Mouse (Mus musculus): ENCODE measurements around the gene Cep97.
"Not testable (repeated sequence)": the region's sequence is repeated elsewhere in the genome, so short reads cannot be mapped to it uniquely, and the experiment has no call there.

Gene Cep97

GRCm38 (mm10) chr16:55934453-55935037, at the start of gene Cep97:
Gene Cep97, minus strand, starts transcription at chr16:55934855.
- peak; percentile 75 for DNase-seq (ENCODE audit: low read depth, low spot score)

- no peak for DNase-seq (ENCODE audit: low read depth, low spot score)
Measured at GRCm38 (mm10) chr16:55974903-55975285, 40.2 kb upstream of the Cep97 start.

GRCm38 (mm10) chr16:55974256-55974902, 39.7 kb upstream of the Cep97 start:
- peak; percentile 61 for DNase-seq (ENCODE audit: low read depth, low spot score)

- peak; percentile 94 for DNase-seq (ENCODE audit: low read depth, low spot score)
Measured at GRCm38 (mm10) chr16:55973431-55974255, 39.0 kb upstream of the Cep97 start, which contains the start of gene Zbtb11. Gene Zbtb11, plus strand, starts transcription at chr16:55973883.

GRCm38 (mm10) chr16:55972626-55973201, 38.1 kb upstream of the Cep97 start:
- DNase-seq (ENCODE audit: low read depth, low spot score): no peak

GRCm38 (mm10) chr16:55971735-55972615, 37.3 kb upstream of the Cep97 start:
- no peak for DNase-seq (ENCODE audit: low read depth, low spot score)

- no peak for DNase-seq (ENCODE audit: low read depth, low spot score)
Measured at GRCm38 (mm10) chr16:55970416-55970815, 35.8 kb upstream of the Cep97 start.

GRCm38 (mm10) chr16:55969147-55969546, 34.5 kb upstream of the Cep97 start:
- DNase-seq (ENCODE audit: low read depth, low spot score): no peak

- DNase-seq (ENCODE audit: low read depth, low spot score): no peak
Measured at GRCm38 (mm10) chr16:55967221-55967620, 32.6 kb upstream of the Cep97 start.

- DNase-seq (ENCODE audit: low read depth, low spot score): peak; percentile 78
Measured at GRCm38 (mm10) chr16:55966212-55966871, 31.7 kb upstream of the Cep97 start, which contains the start of gene Rpl24. Gene Rpl24, plus strand, starts transcription at chr16:55966275.

GRCm38 (mm10) chr16:55964126-55964949, 29.7 kb upstream of the Cep97 start:
- DNase-seq (ENCODE audit: low read depth, low spot score): no peak

- not testable (repeated sequence) for DNase-seq (ENCODE audit: low read depth, low spot score)
Measured at GRCm38 (mm10) chr16:55963068-55963467, 28.4 kb upstream of the Cep97 start.

GRCm38 (mm10) chr16:55954196-55954595, 19.5 kb upstream of the Cep97 start:
- not testable (repeated sequence) for DNase-seq (ENCODE audit: low read depth, low spot score)

GRCm38 (mm10) chr16:55952771-55953170, 18.1 kb upstream of the Cep97 start:
- no peak for DNase-seq (ENCODE audit: low read depth, low spot score)

GRCm38 (mm10) chr16:55951679-55952327, 17.1 kb upstream of the Cep97 start:
- no peak for DNase-seq (ENCODE audit: low read depth, low spot score)

GRCm38 (mm10) chr16:55950946-55951678, 16.5 kb upstream of the Cep97 start:
- peak; percentile 61 for DNase-seq (ENCODE audit: low read depth, low spot score)

- no peak for DNase-seq (ENCODE audit: low read depth, low spot score)
Measured at GRCm38 (mm10) chr16:55950462-55950861, 15.8 kb upstream of the Cep97 start.

- DNase-seq (ENCODE audit: low read depth, low spot score): no peak
Measured at GRCm38 (mm10) chr16:55948963-55949362, 14.3 kb upstream of the Cep97 start.

Data from WW6 (cell line).